Comparison of ENCODE assay signal across 29 mouse cellular contexts in the genomic region with DNA sequence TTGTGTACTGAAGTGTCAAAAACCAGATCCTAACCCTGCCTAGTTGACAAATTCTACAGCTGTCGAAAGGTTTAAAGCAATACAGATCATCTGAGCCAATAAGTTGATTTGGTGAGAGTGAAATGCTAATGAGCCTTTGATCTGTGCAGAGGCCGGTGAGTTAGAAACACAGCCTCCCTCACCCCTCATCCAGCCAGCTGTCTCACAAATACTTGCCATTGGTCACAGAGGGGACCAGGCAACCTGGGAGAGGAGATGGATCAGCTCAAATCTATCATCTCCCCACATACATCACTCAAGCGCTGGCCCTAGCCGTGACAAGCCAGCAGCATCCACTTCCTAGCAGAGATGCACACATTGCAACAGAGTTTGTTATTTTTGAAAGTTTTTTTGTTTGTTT. TPM values are rescaled to one million over a fixed set of nuclear protein-coding genes. Genes with fewer than 3 reads are reported as not detected.
DNase-seq lines count a peak whose midpoint lies in the region; ATAC-seq and TF ChIP-seq lines count a peak whose summit lies in the region.
"Had no signal": no experiment of that assay in that cellular context is flagged by ENCODE, and none has a peak within 500 bp of the region (broad histone marks: within the 10 kb centered on the region; RNA-seq: fewer than 3 reads in every experiment).

No protein-coding gene starts in this region.

- no peak overlapping the region for H3K4me2 ChIP-seq in hindbrain, embryonic 12.5 days (replicated peaks)
- H3K4me2 ChIP-seq in hindbrain, postnatal 0 days (ENCODE audit: low read depth, low read length) = no peak overlapping the region
- no peak overlapping the region for H3K4me2 ChIP-seq in neural tube, embryonic 12.5 days (replicated peaks)
- H3K4me2 ChIP-seq in neural tube, embryonic 15.5 days = no peak overlapping the region
- H3K4me2 ChIP-seq: embryonic facial prominence, embryonic 12.5 days; forebrain, embryonic 15.5 days; heart, embryonic 12.5 days; limb, embryonic 13.5 days; liver, embryonic 11.5 days; lung, embryonic 15.5 days had no signal

- H3K27ac ChIP-seq in hindbrain, embryonic 12.5 days = no peak overlapping the region
- H3K27ac ChIP-seq in hindbrain, postnatal 0 days = no peak overlapping the region
- H3K27ac ChIP-seq in neural tube, embryonic 12.5 days = no peak overlapping the region
- no peak overlapping the region for H3K27ac ChIP-seq in neural tube, embryonic 15.5 days (replicated peaks)
- H3K27ac ChIP-seq in limb, embryonic 10.5 days = no peak overlapping the region
- H3K27ac ChIP-seq: embryonic facial prominence, embryonic 12.5 days; forebrain, embryonic 15.5 days; gastrocnemius, adult 2 months; heart, adult 2 months; left cerebral cortex, adult 2 months; limb, embryonic 13.5 days; lung, embryonic 15.5 days; stomach, postnatal 0 days had no signal

- no peak for DNase-seq in hindbrain, postnatal 0 days (ENCODE audit: low spot score)
- DNase-seq in limb, embryonic 10.5 days (ENCODE audit: low spot score) = no peak
- no peak for DNase-seq in cerebellum, postnatal 25 days
- DNase-seq: adrenal gland, adult 2 months; adrenal gland, postnatal 36 days; cerebellum, adult 2 months; gastrocnemius, adult 2 months; gastrocnemius, postnatal 36 days; heart, adult 2 months; heart, postnatal 4 days; kidney, adult 11 months; kidney, postnatal 14 days; right cerebral cortex, adult 18-20 months; right cerebral cortex, postnatal 4 days; thymus, adult 18-20 months; thymus, postnatal 25 days had no signal

- 0 out of 2 replicates have a peak, but pooled peaks have one; percentile 22 for ATAC-seq in hindbrain, embryonic 12.5 days (ENCODE audit: low FRiP score)
- no peak for ATAC-seq in hindbrain, postnatal 0 days
- peak; percentile 50; the same call in 1 of the 2 replicates for ATAC-seq in neural tube, embryonic 12.5 days (ENCODE audit: low FRiP score, low read depth)
- no peak for ATAC-seq in neural tube, embryonic 15.5 days (ENCODE audit: low FRiP score)
- peak; percentile 27 for ATAC-seq in granulocyte monocyte progenitor cell, adult 5-6 weeks (replicated peaks; ENCODE audit: poor library complexity, severe bottlenecking)
- ATAC-seq: forebrain, embryonic 15.5 days had no signal

- H3K27me3 ChIP-seq in hindbrain, embryonic 12.5 days = no peaks in the 10 kb centered on the region
- H3K27me3 ChIP-seq in hindbrain, postnatal 0 days (ENCODE audit: insufficient read depth, low read length) = no peaks in the 10 kb centered on the region
- H3K27me3 ChIP-seq in neural tube, embryonic 12.5 days (replicated peaks) = no peaks in the 10 kb centered on the region
- H3K27me3 ChIP-seq in neural tube, embryonic 15.5 days (replicated peaks) = no peaks in the 10 kb centered on the region
- H3K27me3 ChIP-seq in limb, embryonic 10.5 days (ENCODE audit: low read depth, poor library complexity, severe bottlenecking) = no peaks in the 10 kb centered on the region
- H3K27me3 ChIP-seq: embryonic facial prominence, embryonic 12.5 days; forebrain, embryonic 15.5 days; heart, embryonic 12.5 days; limb, embryonic 13.5 days; lung, embryonic 15.5 days had no signal

- no peak overlapping the region for H3K9ac ChIP-seq in hindbrain, embryonic 12.5 days
- H3K9ac ChIP-seq in hindbrain, postnatal 0 days (replicated peaks; ENCODE audit: low read length) = no peak overlapping the region
- no peak overlapping the region for H3K9ac ChIP-seq in neural tube, embryonic 12.5 days
- no peak overlapping the region for H3K9ac ChIP-seq in neural tube, embryonic 15.5 days (replicated peaks)
- H3K9ac ChIP-seq: embryonic facial prominence, embryonic 12.5 days; forebrain, embryonic 15.5 days; heart, embryonic 12.5 days; limb, embryonic 13.5 days; lung, embryonic 15.5 days had no signal

- H3K4me1 ChIP-seq in hindbrain, embryonic 12.5 days = peaks cover 5% of the 10 kb centered on the region
- H3K4me1 ChIP-seq in hindbrain, postnatal 0 days (ENCODE audit: insufficient read depth, low read length) = no peaks in the 10 kb centered on the region
- peaks cover 9% of the 10 kb centered on the region for H3K4me1 ChIP-seq in neural tube, embryonic 12.5 days
- peaks cover 7% of the 10 kb centered on the region for H3K4me1 ChIP-seq in neural tube, embryonic 15.5 days
- H3K4me1 ChIP-seq in limb, embryonic 10.5 days = peaks cover 9% of the 10 kb centered on the region
- H3K4me1 ChIP-seq: embryonic facial prominence, embryonic 12.5 days had no signal

- H3K4me3 ChIP-seq in hindbrain, embryonic 12.5 days = no peak overlapping the region
- no peak overlapping the region for H3K4me3 ChIP-seq in hindbrain, postnatal 0 days (ENCODE audit: low read length)
- no peak overlapping the region for H3K4me3 ChIP-seq in neural tube, embryonic 12.5 days
- H3K4me3 ChIP-seq in neural tube, embryonic 15.5 days (replicated peaks) = no peak overlapping the region
- H3K4me3 ChIP-seq in limb, embryonic 10.5 days = no peak overlapping the region
- H3K4me3 ChIP-seq: embryonic facial prominence, embryonic 12.5 days; forebrain, embryonic 15.5 days; gastrocnemius, adult 2 months; heart, adult 2 months; heart, embryonic 12.5 days; left cerebral cortex, adult 2 months; limb, embryonic 13.5 days; lung, embryonic 15.5 days had no signal

- 42% methylated on average over 4 of the region's 4 CpGs for WGBS in hindbrain, embryonic 12.5 days
- 37% methylated on average over 4 of the region's 4 CpGs for WGBS in hindbrain, postnatal 0 days
- WGBS in neural tube, embryonic 12.5 days = 31% methylated on average over 4 of the region's 4 CpGs
- 38% methylated on average over 4 of the region's 4 CpGs for whole genome bisulfite sequencing in neural tube, embryonic 15.5 days
- WGBS in limb, embryonic 10.5 days = 24% methylated on average over 4 of the region's 4 CpGs

- H3K9me3 ChIP-seq in hindbrain, embryonic 12.5 days (replicated peaks) = no peaks in the 10 kb centered on the region
- no peaks in the 10 kb centered on the region for H3K9me3 ChIP-seq in hindbrain, postnatal 0 days (ENCODE audit: low read length)
- H3K9me3 ChIP-seq in neural tube, embryonic 12.5 days = no peaks in the 10 kb centered on the region
- H3K9me3 ChIP-seq in neural tube, embryonic 15.5 days (replicated peaks) = no peaks in the 10 kb centered on the region
- no peaks in the 10 kb centered on the region for H3K9me3 ChIP-seq in limb, embryonic 10.5 days (replicated peaks)
- H3K9me3 ChIP-seq: embryonic facial prominence, embryonic 12.5 days; forebrain, embryonic 15.5 days; heart, embryonic 12.5 days; limb, embryonic 13.5 days; lung, embryonic 15.5 days; megakaryocyte, embryonic 14.5 days had no signal

- no peak for TF ChIP-seq CTCF in hindbrain, postnatal 0 days (IDR thresholded peaks at IDR 0.05; ENCODE audit: low read depth)

- no peaks in the 10 kb centered on the region for H3K36me3 ChIP-seq in hindbrain, embryonic 12.5 days
- H3K36me3 ChIP-seq in hindbrain, postnatal 0 days (ENCODE audit: insufficient read depth, low read length) = no peaks in the 10 kb centered on the region
- no peaks in the 10 kb centered on the region for H3K36me3 ChIP-seq in neural tube, embryonic 12.5 days
- H3K36me3 ChIP-seq in neural tube, embryonic 15.5 days = no peaks in the 10 kb centered on the region
- no peaks in the 10 kb centered on the region for H3K36me3 ChIP-seq in limb, embryonic 10.5 days
- H3K36me3 ChIP-seq: embryonic facial prominence, embryonic 12.5 days; forebrain, embryonic 15.5 days; heart, embryonic 12.5 days; limb, embryonic 13.5 days; lung, embryonic 15.5 days had no signal

RNA-seq across cellular contexts. Expression of gene Zbtb18, which starts 48.7 kb away (rescaled TPM):
- polyA plus RNA-seq in hindbrain, embryonic 12.5 days (2016; fragmentation: Nextera tagmentation; extraction: Ambion mirVana) = 10.0 and 10.8 TPM in 2 replicates
- 112 and 114 TPM in 2 replicates for total RNA-seq in hindbrain, postnatal 0 days (2014; rRNA removed)
- 45.6 and 47.3 TPM in 2 replicates for polyA plus RNA-seq in hindbrain, postnatal 0 days (2015; fragmentation: Nextera tagmentation; extraction: Ambion mirVana)
- polyA plus RNA-seq in neural tube, embryonic 12.5 days (2016; fragmentation: Nextera tagmentation; extraction: Ambion mirVana) = 6.6 and 10.4 TPM in 2 replicates
- 3.8 and 4.3 TPM in 2 replicates for polyA plus RNA-seq in neural tube, embryonic 15.5 days (2015; fragmentation: Nextera tagmentation; extraction: Ambion mirVana)
- 62.5 and 64.3 TPM in 2 replicates for total RNA-seq in granulocyte monocyte progenitor cell, adult 5-6 weeks (2014; fragmentation: Nextera tagmentation)
- 58.4 and 82.5 TPM in 2 replicates for total RNA-seq in granulocyte monocyte progenitor cell, adult 5-6 weeks (2017)
- polyA plus RNA-seq in limb, embryonic 10.5 days (2016; fragmentation: Nextera tagmentation; extraction: Ambion mirVana) = 0.99 and 1.0 TPM in 2 replicates

Comparison
In these comparisons a context has a peak if more than half of its experiments do, and no peak if none do; other contexts are left out.
1. ATAC-seq: peak in hindbrain, embryonic 12.5 days (single experiment), neural tube, embryonic 12.5 days (single experiment) and granulocyte monocyte progenitor cell, adult 5-6 weeks (single experiment); none in hindbrain, postnatal 0 days (single experiment) and neural tube, embryonic 15.5 days (single experiment).